Mouse (Mus musculus): Measurements from ENCODE around the gene Tagln3.

DNA sequence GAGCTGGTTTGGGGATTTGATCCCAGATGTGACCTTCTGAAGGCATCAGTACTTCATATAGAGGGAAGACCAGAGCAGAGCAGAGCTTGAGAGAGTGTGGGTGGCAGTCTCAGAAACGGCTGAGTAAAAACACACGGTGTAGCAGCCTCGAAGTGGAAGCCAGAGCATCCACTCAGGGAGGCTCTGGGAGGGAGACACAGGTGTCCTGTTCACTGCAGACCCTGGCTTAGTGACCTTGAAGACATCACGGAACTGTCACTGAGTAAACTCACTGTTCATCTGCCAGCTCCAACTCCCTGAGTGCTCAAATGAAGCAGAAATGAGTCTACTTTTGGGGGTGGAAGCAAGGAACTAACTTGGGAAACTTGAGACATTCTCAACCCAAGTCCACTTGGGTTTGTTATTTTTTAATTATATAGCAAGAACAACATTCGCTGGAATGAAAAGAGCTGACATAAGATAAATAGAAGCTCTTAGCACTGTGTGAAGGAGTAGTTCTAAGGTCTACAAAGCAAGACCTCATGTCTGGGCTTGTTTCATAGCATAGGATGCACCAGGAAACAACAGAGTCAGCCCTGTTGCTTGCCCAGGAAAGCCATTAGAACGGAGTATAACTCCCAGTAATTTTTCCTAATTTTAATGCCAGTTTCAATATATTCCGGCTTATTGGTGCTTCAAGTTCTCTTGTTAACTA is 41.5 kb upstream of the Tagln3 start:
- TF ChIP-seq POLR2A (IDR thresholded peaks at IDR 0.05; ENCODE audit: insufficient read depth, low read length) (no peak), CTCF (IDR thresholded peaks at IDR 0.05; ENCODE audit: low read depth, low read length) (no peak)
